Mouse (Mus musculus) splenic B cell, adult 2 months (primary cell): ENCODE data around the gene Sp1.

Experiments
- DNase-seq: peaks from one replicate; pipeline ENCODE4 v3.0.0-alpha.2; 2011; ENCODE audit warnings: low read depth, low spot score
- H3K27me3 ChIP-seq: 2 replicates; pipeline ENCODE4 v1.6.1; 2012; ENCODE audit warnings: mild to moderate bottlenecking, low read length, moderate library complexity, mixed read lengths; ENCODE audit not compliant: control insufficient read depth, poor library complexity, insufficient read depth, severe bottlenecking
- H3K36me3 ChIP-seq: 2 replicates; pipeline ENCODE4 v1.6.1; 2012; ENCODE audit warnings: mild to moderate bottlenecking, low read length, moderate library complexity, mixed read lengths; ENCODE audit not compliant: control insufficient read depth, poor library complexity, insufficient read depth, severe bottlenecking

The Sp1 gene

GRCm38 (mm10) chr15:102446448-102446847 is 40.5 kb downstream of the Sp1 start:
- Histone ChIP-seq H3K27me3 (no peaks in the 10 kb centered on the region), H3K36me3 (no peaks in the 10 kb centered on the region)
- no peak for DNase-seq

DNA sequence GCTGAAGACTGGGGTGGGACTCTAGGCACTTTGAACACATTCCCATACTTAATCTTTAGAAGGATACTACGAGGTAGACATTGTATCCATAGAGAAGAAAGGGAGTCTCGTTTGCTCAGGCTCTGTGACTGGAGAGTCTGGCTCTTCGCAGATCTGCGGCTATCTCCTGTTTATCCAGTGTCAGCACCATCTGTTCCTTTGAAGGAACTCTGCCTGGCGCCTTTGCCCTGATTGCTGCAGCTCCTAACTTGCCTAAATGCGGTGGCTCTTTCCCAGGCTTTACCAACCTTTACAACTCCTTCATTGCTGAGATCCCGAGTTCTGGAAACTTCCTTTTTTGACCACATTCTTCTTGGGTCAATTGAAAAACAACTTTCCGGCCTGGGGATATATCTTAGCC is 43.4 kb downstream of the Sp1 start:
- Histone ChIP-seq H3K27me3 (no peaks in the 10 kb centered on the region), H3K36me3 (no peaks in the 10 kb centered on the region)
- no peak for DNase-seq

GRCm38 (mm10) chr15:102450928-102451327 is 45.0 kb downstream of the Sp1 start:
- Histone ChIP-seq H3K36me3 (no peaks in the 10 kb centered on the region), H3K27me3 (no peaks in the 10 kb centered on the region)
- DNase-seq: no peak

GRCm38 (mm10) chr15:102451666-102452430 is 45.9 kb downstream of the Sp1 start:
- no peak for DNase-seq
- H3K36me3 ChIP-seq: no peaks in the 10 kb centered on the region
- H3K27me3 ChIP-seq: no peaks in the 10 kb centered on the region

DNA sequence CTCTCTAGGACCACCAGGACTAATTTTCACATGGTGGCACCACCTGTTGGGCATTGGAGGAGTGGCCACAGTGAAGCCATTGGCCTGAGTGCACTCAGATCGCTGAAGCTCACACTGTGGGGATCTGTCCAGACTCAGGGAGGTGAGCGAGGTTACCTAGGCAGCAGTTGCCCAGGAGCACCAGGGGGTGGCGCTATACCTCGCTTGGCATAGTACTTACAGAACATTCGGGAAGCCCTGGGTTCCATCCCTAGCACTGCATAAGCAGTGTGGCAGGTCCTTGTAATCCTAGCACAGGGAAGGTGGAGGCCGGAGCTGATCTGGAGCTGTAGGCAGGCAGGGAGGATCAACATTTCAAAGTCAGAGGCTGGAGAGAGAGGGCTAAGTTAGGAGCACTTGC is 50.0 kb downstream of the Sp1 start:
- Histone ChIP-seq H3K27me3 (no peaks in the 10 kb centered on the region), H3K36me3 (no peaks in the 10 kb centered on the region)
- peak; percentile 51 for DNase-seq

DNA sequence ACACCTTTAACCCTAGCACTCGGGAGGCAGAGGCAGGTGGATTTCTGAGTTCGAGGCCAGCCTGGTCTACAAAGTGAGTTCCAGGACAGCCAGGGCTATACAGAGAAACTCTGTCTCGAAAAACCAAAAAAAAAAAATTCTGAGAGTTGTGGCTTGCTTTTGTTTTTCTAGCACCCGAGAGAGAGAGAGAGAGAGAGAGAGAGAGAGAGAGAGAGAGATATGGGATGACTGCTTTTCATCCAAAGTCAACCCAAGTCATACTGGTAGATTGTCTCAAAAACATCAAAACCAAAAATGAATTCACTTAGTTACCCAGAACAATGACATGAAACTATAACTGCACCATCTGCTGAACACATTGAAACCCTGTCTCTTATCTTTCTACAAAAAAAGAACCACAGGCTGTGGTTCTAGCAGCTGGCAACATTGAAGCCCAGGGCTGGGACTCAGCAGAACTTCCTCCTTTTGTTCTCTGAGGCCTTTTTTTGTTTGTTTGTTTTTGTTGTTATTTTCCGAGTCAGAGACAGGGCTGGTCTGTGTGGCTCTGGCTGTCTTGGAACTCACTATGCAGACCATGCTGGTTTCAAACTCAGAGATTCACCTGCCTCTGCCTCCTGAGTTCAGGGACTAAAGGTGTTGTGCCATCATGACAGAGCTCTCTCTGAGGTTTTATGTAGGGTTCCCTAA is 52.2 kb downstream of the Sp1 start:
- peak; percentile 32 for DNase-seq
- no peaks in the 10 kb centered on the region; the same call in 1 of the 2 replicates for H3K36me3 ChIP-seq

DNA sequence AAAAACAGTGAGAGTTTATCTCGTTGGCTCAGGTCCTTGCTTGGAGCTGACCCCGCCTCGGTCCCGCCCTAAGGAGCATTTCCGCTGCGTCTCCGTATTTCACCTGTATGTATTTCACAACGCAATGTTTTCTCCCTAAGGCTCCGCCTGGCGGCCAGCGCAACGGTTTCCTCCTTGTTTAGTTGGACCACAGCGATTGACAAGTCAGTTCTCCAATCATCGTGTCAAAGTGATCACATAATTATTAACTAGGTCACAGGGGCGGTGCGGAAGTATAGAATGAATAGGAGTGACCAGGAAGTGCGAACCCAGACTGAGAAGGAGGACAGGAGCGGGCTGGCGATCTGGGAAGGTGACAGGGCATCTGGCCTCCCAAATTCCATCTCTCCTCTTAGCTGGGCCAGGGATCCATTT is 53.0 kb downstream of the Sp1 start, which contains the start of gene Prr13:
TSS of gene Prr13 (plus strand) at position 125 of the 414 bp plus-strand sequence.
- peak; percentile 98 for DNase-seq
- H3K36me3 ChIP-seq: no peaks in the 10 kb centered on the region; the same call in 1 of the 2 replicates
- H3K27me3 ChIP-seq: no peaks in the 10 kb centered on the region

More for the DNA sequence above, 52.2 kb downstream of the Sp1 start:
- H3K27me3 ChIP-seq: no peaks in the 10 kb centered on the region

DNA sequence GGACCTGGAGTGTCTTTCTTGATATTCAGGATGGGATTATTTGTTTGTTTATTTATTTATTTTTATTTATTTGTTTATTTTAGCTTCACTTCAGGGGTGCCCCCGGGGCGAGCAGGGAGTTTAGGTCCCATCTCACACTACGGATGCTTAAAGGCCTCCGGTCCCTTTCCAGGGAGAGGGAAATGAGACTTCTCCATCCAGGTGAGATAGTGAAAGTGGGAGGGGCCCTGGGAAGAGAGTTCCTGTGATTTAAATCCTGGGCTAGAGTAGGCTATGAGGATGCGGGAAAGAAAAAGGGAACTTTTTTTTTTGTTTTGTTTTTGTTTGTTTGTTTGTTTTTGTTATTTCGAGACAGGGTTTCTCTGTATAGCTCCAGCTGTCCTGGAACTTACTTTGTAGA is 53.4 kb downstream of the Sp1 start:
- H3K36me3 ChIP-seq: no peaks in the 10 kb centered on the region; the same call in 1 of the 2 replicates
- no peak for DNase-seq

GRCm38 (mm10) chr15:102459847-102460246 is 53.9 kb downstream of the Sp1 start:
- no peaks in the 10 kb centered on the region for H3K27me3 ChIP-seq
- DNase-seq: no peak
- no peaks in the 10 kb centered on the region; the same call in 1 of the 2 replicates for H3K36me3 ChIP-seq

More for the DNA sequence above, 53.4 kb downstream of the Sp1 start:
- H3K27me3 ChIP-seq: no peaks in the 10 kb centered on the region

DNA sequence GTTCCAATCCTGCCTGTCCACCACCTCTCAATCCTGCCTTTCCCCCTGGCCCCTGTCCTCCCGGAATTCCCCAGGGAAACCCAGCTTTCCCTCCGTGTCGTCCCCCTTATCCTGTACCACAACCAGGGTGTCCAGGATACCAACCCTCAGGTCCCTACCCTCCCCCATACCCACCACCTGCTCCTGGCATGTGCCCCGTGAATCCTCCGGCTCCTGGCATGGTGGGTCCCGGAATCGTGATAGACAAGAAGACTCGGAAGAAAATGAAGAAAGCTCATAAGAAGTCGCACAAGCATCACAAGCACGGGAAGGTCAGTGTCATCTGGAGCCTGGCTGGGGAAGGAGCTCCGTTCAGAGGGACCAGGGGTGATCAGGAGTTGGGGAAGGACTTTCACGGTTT is 54.5 kb downstream of the Sp1 start:
- H3K27me3 ChIP-seq: no peaks in the 10 kb centered on the region
- DNase-seq: no peak
- H3K36me3 ChIP-seq: no peaks in the 10 kb centered on the region; the same call in 1 of the 2 replicates

DNA sequence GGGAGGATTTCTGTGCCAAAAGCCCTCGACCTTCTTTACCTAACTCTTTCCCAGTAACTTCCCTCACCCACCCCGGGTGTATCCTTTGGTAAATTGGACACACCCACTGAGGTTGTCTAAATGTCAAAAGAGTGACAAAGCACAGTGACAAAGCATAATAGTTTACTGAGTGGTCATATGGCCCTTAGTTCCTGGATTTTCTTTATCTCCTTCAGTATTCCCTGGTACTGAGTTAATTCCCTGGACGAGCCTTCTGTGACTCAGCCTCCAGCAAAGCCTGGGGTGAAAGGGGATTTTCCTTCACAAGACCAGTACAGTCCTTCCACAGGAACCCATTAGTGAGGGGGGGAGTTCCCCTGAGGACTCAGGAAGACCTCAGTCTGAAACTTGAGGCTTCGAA is 55.0 kb downstream of the Sp1 start:
- no peak for DNase-seq
- H3K27me3 ChIP-seq: no peaks in the 10 kb centered on the region
- H3K36me3 ChIP-seq: no peaks in the 10 kb centered on the region; the same call in 1 of the 2 replicates

DNA sequence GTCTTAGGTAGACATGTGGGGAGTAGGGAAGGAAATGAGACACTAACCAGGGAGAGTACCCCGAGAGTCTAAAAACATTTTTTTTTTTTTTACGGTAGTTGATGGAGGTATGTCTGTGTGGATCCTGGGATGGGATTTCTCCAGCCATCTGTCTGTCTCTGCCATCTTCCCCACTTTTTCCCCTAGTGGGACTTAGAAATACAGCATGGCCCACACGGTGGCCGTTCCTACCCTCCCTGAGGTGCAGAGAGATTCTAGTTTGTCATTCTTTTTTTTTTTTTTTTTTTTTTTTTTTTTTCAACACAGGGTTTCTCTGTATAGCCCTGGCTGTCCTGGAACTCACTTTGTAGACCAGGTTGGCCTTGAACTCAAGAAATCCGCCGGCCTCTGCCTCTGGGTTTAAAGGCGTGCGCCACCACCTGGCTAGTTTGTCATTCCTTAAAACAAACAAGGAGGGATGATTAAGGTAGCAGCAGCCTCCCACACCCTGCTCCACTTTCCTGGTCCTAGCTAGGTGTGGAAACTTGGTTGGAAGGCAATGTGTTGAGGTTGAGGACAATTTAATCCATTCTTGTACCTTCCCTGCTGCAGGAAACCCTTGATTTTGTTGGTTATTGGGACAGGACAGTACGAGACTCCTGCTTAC is 55.6 kb downstream of the Sp1 start:
- no peak for DNase-seq
- Histone ChIP-seq H3K27me3 (no peaks in the 10 kb centered on the region), H3K36me3 (no peaks in the 10 kb centered on the region; the same call in 1 of the 2 replicates)

- DNase-seq: peak; percentile 75
- Histone ChIP-seq H3K27me3 (no peaks in the 10 kb centered on the region), H3K36me3 (no peaks in the 10 kb centered on the region; the same call in 1 of the 2 replicates)
These were observed 57.7 kb downstream of the Sp1 start for GRCm38 (mm10) chr15:102463666-102464065.

DNA sequence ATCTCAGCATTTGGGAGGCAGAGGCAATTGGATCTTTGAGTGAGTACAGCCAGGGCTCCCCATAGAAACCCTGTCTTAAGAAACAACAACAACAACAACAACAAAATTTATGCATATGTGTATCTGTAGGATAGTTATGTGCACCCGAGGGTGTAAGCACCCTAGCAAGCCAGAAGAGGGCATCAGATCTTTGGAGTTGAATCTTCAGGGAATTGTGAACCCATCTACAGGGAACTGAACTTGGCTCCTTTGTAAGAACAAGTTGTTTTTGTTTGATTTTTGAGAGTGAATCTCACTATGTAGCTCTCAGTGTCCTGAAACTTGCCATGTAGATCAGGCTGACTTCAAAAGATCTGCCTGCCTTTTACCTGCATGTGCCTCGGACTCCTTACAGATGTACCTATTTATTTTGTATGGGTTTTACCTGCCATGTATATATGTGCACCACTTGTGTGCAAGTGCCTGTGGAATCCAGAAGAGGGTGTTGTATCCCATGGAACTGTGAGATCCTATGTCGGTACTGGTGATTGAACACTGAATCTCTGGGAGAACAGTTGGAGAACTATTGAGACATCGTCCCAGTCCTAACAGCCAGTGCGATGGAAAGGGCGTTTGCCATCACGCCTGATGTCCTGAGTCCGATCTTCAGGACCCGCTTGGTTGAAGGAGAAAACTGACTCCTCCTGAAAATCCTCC is 62.9 kb downstream of the Sp1 start:
- H3K36me3 ChIP-seq: no peaks in the 10 kb centered on the region
- no peak for DNase-seq
- H3K27me3 ChIP-seq: no peaks in the 10 kb centered on the region
